Mouse (Mus musculus): ENCODE data around the gene Olfr1.

The Olfr1 gene

GRCm38 (mm10) chr11:73399514-73399913 lies at the start of gene Olfr1:
TSS of gene Olfr1 (minus strand) at chr11:73399614.
- no peak for DNase-seq

DNA sequence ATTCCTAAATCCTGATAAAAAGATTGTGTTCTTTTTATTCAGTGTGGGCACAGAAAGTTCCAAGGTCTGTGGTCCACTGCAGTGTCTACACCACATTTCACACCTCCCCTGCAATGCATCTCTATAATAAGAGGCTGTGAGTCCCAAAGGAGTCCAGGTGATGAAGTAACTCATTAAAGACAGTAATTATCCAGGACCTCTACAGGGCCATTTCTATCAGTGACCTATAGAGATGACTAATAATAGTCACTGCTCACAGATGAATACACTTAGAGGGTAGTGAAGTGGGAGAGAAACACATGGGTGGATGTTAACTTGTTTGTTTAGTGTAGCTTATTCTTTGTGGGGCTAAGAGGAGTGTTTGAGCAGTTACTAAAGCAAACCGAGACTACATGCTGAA lies 29.0 kb upstream of the Olfr1 start, which contains the start of gene Olfr378:
Gene Olfr378, minus strand, starts transcription at position 101 of the 400 bp plus-strand sequence.
- no peak for DNase-seq

DNA sequence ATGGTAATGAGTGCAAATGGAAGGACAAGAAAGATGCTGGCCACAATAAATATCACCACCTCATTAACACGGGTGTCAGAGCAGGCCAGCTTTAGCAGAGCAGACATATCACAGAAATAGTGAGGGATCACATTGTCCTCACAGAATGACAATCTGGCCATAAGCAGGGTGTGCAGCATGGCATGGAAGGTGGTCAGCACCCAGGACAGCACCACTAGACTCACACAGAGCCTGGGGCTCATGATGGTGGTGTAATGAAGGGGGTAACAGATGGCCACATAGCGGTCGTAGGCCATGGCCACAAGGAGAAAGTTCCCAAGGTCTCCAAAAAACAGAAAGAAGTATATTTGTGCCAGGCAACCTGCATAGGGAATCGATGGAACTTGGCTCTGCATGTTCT lies 4.0 kb downstream of the Olfr1 start:
- DNase-seq: no peak

GRCm38 (mm10) chr11:73370946-73371345 lies 28.5 kb downstream of the Olfr1 start, which contains the start of gene Olfr376:
TSS of gene Olfr376 (plus strand) at chr11:73371246.
- DNase-seq: no peak

DNA sequence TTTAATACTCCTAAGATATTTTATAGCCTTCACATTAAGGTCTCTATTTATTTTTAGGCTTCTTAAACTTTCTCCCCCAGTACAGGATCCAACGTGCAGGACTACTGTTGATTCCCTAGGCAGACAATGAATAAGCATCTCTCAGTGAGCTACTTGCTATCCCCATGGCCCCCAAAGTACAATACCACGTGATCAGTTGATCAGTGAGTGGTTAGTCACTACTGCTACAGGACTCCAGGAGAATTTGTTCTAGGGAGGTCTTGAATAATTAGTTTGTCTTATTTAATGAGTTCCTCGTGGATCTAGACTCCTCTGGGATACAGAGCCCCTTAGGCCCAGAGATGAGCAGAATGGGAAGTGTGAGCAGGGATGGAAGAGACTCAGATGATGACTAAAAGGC lies 48.9 kb downstream of the Olfr1 start, which contains the start of gene Olfr20:
Gene Olfr20, plus strand, starts transcription at position 301 of the 400 bp plus-strand sequence.
- DNase-seq: no peak
